Mouse (Mus musculus) thymus, postnatal 0 days (tissue): ENCODE results near the gene Usp2. TPM values are rescaled to one million over a fixed set of nuclear protein-coding genes. Genes with fewer than 3 reads are reported as not detected.

Experiments
- DNase-seq: peaks from one replicate; pipeline ENCODE4 v3.0.0-alpha.2; 2015; ENCODE audit warnings: low spot score
- polyA plus RNA-seq: library from polyadenylated mRNA; unstranded; fragments of >200 nt; fragmentation: Nextera tagmentation; extraction: Ambion mirVana; gene quantifications from 2 replicates; pipeline ENCODE4 v1.2.1, GENCODE M21; 2015

Usp2 gene
- polyA plus RNA-seq, 1 experiment from 2014 or later = 13.1 TPM

DNA sequence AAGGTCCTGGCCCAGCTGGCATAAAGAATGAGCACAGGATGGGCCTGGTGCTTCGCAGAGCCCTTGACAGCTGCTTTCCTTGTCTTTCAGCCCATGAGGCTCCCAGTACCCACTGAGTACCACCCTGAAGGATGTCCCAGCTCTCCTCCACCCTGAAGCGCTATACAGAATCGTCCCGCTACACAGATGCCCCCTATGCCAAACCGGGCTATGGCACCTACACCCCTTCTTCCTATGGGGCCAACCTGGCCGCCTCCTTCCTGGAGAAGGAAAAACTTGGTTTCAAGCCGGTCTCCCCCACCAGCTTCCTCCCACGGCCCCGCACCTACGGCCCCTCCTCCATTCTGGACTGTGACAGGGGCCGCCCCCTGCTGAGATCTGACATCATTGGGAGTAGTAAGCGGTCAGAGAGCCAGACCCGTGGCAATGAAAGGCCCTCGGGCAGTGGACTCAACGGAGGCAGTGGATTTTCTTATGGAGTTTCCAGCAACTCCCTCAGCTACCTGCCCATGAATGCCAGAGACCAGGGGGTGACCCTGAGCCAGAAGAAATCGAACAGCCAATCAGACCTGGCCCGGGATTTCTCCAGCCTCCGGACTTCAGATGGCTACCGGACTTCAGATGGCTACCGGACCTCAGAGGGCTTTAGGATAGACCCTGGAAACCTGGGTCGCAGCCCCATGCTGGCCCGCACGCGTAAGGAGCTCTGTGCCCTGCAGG, 8.6 kb downstream of the Usp2 start:
- DNase-seq = no peak

DNA sequence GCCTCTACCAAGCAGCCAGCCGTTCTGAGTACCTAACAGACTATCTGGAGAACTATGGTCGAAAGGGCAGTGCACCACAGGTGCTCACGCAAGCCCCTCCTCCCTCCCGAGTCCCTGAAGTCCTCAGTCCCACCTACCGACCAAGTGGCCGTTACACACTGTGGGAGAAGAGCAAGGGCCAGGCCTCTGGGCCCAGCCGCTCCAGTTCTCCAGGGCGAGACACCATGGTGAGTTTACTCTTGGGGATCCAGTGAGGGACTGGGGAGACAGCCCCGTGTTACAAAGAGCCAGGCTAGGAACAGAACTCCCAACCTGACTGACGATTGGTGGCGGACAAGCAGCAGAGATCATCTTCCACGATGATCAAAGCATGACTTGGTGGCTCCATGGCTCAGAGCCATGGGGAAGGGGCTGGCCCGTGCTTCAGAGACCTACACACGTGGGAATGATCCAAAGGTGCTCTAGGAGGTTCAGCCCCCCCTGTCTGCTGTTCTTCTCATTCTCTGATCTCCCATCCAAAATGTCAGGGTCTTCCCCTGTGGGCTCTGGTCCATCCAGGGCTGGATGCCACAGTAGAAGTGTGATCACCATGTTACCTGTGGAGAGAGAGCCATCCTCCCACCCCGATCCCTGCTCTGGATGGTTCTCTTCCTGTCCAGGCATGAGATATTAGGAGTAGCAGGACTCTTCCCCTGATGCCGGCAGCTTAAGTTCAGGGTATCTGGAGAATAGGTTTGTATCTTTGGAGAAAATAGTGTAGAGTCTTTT, 9.4 kb downstream of the Usp2 start:
- no peak for DNase-seq

DNA sequence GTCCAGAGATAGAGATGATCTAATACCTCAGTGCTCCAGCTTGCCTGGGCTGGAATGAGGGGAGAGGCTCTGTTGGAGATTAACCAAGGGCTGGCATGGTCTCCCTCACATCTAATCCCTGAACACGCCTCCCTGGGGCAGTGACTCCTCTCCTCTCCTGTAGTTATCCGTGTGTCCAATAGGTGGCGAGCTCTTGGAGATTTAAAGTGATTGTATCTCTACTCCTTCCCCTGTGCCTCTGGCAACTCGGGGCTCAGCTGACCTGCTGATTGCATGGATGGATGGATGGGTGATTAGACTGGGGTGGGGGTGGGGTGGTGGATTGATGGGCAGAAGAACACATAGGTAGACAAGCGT, 9.9 kb downstream of the Usp2 start:
- peak; percentile 78 for DNase-seq

DNA sequence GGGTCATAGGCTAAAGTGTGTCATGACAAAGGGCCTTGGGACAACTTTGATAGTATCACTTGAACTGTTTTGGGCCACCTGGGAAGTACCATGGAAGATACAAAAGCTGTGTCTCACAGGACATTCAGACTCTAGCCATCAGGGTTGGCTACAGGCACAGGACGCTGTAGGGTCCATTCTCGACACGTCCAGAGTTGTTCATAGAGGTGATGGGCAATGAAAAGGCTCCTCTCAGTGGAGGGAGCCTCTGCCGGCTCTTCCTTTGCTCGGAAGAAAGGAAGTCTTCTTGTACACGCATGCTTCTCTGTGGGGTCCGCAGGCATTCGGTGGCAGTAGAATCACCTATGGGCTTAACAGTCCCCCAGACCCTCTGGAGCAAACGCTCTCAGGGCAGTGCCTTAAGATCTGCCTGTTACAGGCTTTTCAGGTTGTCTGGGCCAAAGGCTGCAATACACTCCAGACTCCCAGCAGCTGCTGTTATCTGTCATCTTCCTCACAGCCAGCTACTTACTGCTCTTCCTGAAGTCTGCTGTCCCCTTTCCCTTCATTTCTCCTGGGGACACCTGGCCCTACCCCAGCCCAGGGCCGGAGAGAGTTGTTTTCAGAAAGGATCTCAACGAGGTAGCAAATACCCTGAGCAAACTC, 10.6 kb downstream of the Usp2 start:
- no peak for DNase-seq

DNA sequence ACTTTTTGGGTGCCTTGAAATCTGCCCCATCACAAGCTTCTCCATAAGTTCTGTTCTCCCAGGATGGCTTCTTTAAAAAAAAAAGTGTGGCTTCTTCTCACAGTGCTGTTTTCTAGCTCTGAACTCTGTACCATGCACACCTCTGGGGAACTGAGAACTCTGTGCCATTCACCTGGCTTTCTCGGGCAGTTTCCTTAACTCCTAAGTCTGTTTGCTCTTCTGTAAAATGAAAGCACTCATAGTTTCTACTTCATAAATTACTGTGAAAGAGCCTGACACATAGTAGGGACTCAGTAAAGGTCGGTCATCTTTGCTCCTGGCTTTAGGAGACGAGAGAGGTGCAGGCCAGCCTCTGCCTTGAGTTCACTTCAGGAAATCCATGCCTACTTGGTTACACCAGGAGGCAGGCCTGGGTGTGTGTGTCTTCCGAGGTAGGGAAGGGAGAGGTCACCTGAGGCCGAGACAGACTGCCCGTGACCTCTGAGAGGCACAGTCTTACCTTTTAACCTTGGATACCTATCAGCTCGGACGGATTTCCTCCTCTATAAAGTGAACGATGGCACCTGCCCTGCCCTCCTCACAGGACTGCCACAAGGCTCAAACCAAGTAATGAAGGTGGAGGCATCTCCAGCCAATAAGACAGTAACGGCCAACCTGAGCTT, 11.4 kb downstream of the Usp2 start:
- no peak for DNase-seq

DNA sequence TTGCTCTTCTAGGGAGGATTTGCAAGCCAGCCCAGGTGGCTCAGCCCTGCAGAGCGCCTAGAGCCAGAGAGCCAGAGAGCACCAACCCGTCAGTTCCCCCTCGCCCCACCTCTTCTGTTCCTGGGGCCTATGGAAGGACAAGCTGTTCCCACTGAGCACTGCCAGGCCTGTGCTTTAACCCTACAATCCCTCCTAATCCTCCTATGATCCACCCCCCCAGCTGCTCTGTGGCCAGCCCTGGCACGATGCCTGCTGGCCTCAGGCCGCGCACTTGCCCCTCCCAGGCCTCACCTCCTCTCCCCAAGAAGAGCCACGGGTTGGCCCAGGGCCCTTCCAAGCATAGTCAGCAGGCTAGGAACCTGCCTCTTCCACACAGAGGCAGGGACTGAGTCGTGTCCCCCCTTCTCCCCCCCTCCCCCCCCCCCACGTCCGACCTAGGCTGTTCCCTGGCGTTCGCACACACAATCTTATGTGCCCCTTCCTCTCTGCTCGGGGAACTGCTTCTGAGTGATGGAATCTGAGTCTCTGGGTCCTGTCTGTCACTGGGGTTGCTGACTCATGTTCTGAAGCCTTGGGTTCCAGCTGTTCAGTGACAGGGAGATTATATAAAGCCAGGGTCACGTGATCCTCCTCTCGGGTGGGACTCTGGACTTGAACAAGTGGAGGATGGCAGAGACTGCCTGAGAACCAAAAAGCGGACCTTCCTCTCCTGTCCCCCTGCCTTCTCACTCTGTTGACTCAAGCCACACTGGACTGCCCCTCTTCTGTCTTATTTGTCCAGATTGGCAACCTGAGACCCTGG, 12.3 kb downstream of the Usp2 start:
- no peak for DNase-seq

DNA sequence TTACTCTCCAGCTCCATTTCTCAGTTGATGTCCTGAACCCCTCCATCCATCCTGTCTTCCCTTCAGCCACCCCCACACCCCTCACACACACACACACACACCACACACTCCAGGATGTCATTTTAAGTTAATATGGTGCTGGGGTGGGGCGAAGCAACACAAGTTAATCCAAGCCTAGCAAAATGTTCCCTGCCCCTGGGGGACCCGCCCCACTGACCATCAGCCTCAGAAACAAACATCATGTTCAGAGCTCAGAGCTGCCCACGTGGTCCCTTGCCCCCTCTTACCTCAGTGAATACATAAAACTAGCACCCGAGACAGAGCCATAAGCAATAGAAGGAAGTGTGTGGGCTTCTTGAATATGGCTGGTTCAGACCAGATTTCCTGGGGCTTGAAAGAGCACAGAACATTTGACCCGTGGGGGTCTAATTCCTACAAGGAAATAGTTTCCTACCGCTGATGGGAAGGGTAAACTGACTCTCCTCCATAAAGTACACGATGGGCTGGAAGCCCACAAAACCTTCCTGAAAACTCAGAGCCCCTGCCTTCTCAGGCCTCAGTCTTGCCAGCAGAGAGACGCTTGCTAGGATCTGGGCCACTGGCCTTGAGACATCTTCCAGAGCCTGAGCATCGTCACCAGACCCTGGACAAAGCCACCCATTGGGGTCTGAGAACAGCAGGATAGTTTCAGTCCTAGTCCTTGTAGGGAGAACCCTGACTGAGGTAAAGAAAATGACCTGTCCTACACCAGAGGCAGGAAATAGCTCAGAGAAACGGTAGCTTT, 13.4 kb downstream of the Usp2 start:
- no peak for DNase-seq

DNA sequence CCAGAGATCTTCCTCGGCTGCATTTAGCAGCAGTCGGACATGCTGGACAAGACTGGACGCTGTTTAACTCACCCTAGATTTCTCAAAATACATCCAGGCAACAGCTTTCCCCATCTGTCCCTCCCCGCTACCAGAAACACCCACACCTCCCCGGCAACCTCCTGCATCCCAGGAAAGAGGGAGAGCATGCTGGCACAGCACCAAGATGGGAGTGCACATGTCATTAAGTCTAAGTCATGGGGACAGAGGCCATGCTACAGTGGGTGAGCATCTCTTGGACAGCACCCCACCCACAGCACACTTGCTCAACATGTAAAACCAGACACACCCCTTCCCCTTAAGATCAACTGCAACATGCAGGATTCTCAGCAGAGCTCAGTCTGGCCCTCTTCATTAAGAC, 14.1 kb downstream of the Usp2 start:
- no peak for DNase-seq

DNA sequence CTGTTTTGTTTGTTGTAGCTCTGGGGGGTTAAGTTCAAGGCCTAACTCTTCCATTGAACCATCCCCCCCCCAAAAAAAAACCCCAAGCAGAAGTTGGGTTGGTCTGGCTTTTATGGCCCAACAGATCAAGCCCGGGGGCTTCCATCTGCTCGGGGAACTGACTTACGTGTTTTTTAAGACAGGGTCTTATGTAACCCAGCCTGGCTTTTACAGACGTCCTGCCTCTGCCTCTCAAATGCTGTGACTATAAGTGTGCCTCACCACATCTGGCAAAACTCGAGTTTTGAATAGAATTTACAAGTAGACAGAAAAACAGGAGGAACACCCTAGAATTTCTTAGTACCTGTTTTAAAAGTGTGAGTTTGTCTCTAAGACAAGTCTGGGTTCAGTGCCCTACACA, 14.8 kb downstream of the Usp2 start:
- DNase-seq = no peak

DNA sequence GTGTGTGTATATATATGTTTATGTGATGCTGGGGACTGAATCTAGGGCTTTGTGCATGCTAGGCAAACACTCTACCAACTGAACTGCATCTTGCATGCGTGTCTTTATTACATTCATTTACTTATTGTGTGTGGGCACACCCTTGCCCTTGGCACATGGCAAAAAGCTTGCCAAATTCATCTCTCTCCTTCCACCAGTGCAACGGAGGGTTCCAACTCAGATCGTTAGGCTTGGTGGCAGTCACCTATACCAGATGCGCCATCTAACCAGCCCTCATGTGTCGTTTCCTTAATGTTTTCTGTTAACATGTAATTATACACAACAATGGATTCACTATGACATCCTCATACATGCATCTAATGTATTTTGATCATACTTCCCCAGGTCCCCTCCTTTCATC, 15.4 kb downstream of the Usp2 start:
- DNase-seq = no peak

DNA sequence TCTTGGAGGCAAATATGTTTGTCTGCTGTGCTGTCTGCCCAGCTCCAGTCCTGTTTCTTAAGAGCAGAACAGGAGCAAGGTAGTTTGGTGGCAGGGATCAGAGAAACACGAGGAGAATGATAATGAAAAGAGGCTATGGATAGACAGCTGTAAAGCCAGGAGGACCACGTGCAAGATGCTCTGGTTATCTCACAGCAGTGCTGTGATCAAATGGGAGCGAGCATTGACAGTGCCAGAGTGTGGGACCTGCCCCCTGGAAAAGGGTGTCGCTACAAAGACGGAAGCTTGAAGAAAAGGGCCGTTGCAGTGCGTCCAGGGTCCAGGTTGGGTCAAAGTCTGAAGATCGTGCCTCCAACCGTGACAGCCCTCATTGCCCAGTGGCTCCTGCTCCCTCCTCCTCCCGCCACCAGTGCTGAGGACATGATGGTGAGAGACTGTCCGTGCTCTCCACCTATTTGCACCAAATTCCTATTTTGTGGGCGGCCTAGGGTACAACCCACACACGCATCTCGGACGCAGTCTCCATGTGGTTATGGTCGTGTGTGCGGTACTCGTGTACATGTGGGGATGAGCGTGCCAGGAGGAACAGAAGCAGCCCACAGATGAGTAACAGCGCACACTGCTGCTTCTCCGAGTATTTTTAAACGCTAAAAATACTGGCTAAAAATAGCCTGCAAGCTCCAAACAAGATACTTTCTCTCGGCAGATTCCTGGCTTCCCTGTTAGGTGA, 16.7 kb downstream of the Usp2 start:
- DNase-seq = no peak

DNA sequence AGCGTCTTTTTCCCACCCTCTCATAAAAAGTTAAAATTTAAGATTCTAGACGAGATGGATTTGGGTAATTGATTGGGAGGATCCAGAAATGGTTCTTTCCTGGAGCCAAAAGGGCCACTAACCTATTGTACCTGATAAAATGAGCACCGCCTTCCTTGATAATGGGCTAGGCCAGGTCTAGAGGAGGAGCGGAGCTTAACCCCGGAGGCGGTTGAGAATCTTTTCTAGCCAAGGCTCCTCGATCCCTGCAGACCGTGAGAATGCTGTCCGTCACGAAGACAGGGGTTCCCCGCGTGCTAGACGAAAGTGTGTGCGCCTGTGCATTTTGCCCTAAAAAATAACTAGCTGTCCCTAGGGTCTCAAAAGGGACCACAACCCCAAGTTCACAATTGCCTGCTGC, 17.4 kb downstream of the Usp2 start:
- no peak for DNase-seq

DNA sequence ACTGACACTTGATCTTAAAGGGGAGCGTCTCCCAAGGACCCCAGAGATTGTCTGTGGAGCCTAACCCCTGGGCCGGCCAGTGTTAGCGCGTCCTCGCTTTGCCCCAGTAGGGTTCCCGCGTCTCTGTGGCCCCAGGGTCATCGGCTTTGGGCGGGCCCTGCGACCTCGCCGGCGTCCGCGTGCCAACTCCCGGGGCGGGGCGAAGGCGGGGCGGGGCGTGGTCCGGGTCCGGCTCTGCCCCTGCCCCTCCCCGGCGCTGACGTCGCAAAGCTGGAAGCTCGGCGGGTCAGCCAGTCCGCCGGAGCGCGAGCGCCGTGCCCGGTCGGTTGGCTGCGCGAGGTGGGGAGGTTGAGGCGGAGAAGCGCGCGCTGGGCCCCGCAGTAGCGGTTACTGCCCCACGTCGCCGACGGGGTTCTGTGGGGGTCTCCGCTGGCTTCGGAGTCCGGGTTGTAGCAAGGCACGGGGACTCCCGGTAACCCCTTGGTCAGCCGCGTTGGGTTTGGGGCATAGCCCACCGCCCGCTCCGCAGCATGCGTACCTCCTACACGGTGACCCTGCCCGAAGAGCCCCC, 17.9 kb downstream of the Usp2 start:
- peak; percentile 55 for DNase-seq

DNA sequence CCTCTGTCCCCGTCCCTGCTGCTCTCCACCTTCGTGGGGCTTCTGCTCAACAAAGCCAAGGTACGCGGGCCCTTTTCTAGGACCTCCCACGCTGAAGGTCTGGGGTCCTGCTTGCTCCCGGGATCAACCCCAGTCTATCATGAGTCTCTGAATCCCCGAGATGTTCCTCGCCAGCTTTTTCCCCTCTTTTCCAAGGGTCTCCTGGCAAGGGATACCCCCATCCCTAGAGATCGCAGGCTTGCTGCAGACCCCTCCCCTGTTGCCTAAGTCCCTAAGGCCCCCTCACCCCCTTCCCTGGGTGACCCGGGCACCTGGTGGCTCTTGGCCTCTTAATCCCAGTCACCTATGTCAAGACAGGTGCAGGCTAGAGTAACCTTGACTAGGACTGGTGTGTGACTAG, 18.5 kb downstream of the Usp2 start:
- DNase-seq = no peak

DNA sequence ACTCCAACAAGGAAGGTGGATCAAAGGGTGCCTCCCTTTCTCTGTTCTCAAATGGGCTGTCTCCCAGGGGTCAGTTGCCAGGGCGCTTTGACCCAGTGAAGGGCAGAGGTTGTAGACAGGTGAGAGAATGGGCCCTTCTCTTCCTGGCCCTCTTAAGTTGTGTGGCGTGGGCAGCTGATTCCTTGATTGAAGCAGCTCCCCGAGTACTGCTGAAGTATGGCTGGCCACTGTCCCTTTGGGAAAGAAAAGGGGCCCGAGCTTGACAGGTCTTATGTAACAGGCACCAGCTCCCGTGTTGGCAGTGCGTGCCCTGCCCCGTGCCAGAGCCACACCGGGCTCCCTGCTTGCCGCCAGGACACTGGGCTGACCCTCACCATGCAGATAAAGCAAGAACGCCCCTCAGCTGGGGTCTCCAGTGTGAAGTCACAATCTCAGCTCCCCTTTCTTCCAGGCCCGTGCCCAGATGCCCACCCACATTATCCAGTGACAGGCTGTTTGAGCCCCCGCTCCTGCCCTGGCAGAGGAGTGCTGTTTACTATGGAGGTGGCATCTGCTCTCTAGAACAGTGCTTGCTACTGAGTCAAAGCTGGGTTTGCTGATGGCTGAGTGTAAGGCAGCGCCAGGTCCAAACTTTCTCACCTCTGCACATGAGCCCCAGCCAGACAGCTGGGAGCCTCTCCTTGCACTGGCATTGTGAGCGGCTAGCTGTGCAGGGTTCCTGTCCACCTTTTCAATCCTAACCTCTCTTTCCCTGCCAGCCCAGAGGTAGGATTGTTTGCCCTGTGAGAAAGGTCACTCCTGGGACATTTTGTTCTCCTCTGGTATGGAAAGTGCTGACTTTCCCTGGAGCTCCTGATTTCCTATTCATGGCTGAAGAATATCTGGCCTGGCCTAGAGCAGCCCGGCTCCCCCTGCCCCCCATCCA, 19.2 kb downstream of the Usp2 start:
- DNase-seq = no peak

DNA sequence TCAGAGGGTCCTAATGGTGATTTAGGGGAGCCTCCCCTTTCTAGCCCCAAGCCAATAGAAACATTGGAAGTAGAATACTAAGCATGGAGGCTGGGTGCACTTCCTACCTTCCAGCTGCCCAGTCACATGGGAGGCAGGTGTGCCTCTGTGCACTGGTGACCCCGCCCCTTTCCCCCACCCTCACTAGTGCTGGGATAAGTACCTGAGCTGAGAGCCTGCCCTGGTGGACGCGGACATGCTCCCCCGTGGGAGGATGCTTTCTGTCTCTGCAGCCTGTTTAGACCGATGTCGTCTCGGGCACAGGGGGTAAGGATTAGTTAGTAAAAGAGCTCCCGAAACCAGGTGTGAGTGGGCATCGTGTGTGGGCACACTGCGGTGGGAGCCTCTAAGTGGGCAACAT, 20.1 kb downstream of the Usp2 start:
- DNase-seq = no peak

DNA sequence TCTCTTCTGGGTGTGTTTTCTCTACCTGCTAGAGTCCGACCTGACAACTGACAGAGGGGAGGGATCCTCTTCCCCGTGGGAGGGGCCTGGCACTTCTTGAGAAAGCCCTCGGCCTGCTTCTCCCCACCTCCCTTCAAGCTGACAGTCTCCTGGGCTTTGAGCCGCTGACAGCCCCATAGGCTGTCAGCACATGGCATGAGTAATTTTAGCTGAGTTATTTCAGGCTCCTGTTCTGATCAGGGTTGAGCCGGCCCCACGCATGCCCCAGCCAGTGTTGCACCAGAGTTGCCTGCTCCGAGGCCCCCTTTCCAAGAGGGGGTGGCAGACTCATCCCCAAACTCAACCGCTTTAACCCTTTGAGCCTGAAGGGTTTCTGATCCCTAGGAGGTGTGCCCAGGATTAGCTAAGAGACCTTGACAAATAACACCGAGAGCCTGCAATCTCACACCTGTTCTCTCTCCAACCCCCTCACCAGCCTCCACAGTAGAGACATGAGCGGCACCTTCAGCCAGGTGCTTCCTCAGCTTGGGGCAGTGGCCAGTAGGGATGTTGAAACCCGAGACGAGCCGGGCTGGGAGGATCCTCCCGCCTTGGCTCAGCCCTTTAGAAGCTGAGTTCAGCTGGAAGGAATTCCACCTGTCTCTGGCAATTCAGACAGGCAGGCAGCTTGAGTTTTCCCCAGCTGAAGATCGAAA, 21.1 kb downstream of the Usp2 start:
- DNase-seq = no peak
